Mouse (Mus musculus) intestine, embryonic 15.5 days (tissue): ENCODE measurements around the gene Elmod3. TPM values are rescaled to one million over a fixed set of nuclear protein-coding genes. Genes with fewer than 3 reads are reported as not detected.
"Not testable (repeated sequence)": the region's sequence is repeated elsewhere in the genome, so short reads cannot be mapped to it uniquely, and the experiment has no call there.

Experiments used
- ATAC-seq: fragments of 200-750 bp; cut with Nextera tagmentation; 2 replicates; pipeline ENCODE4 v1.8.0; 2017; ENCODE audit warnings: moderate TSS enrichment, moderate library complexity
- H3K27ac ChIP-seq: fragments of 300-500 bp; sonication (generic); 2 replicates; pipeline ENCODE4 v1.5.1; 2015; ENCODE audit warnings: mild to moderate bottlenecking, inconsistent platforms
- H3K27me3 ChIP-seq: fragments of 300-500 bp; sonication (generic); replicated peaks from 2 replicates; pipeline ENCODE4 v1.6.1; 2015; ENCODE audit warnings: inconsistent platforms
- H3K36me3 ChIP-seq: fragments of 300-500 bp; sonication (generic); 2 replicates; pipeline ENCODE4 v1.6.1; 2015; ENCODE audit warnings: inconsistent platforms
- H3K4me1 ChIP-seq: fragments of 300-500 bp; sonication (generic); replicated peaks from 2 replicates; pipeline ENCODE4 v1.6.1; 2015; ENCODE audit warnings: inconsistent platforms
- H3K4me2 ChIP-seq: fragments of 300-500 bp; sonication (generic); replicated peaks from 2 replicates; pipeline ENCODE4 v1.6.1; 2015; ENCODE audit warnings: mild to moderate bottlenecking, inconsistent platforms
- H3K4me3 ChIP-seq: fragments of 300-500 bp; sonication (generic); replicated peaks from 2 replicates; pipeline ENCODE4 v1.5.1; 2015; ENCODE audit warnings: inconsistent platforms
- H3K9ac ChIP-seq: fragments of 300-500 bp; sonication (generic); 2 replicates; pipeline ENCODE4 v1.6.1; 2015; ENCODE audit warnings: inconsistent platforms
- H3K9me3 ChIP-seq: fragments of 300-500 bp; sonication (generic); 2 replicates; pipeline ENCODE4 v1.6.1; 2016; ENCODE audit warnings: inconsistent platforms
- whole genome bisulfite sequencing: fragments of 180-500 bp; shearing (Covaris S2); methylation state at CpG from one replicate; pipeline ENCODE4 v1.1.7; 2015; 5-methylcytosine and 5-hydroxymethylcytosine counted together
- polyA plus RNA-seq: library from polyadenylated mRNA; unstranded; fragments of >200 nt; fragmentation: Nextera tagmentation; extraction: Ambion mirVana; gene quantifications from 2 replicates; pipeline ENCODE4 v1.2.1, GENCODE M21; 2015

Gene Elmod3
- polyA plus RNA-seq, 1 experiment from 2014 or later = 14.3 TPM

DNA sequence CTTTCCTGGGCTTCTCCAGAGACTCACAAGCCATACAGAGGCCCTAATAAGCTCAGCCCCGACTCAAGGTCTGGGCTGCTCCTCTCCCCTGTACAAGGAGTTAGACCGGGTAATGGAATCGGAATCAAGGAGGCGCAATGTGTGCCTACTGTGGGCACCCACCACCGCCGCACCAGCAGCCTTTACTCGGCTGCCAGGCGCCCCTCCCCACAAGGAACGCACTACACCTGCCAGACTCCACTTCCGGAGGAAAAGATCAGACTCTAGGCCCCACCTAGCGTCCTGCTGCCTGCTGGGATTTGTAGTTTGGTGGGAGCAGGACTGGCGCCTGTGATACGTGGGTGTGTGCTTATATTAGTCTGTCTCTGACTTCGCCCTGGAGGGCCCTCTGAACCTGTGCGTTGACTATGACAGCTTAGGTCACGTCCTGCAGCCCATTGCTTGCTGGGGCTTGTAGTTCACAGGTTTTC, 59.6 kb downstream of the Elmod3 start:
- peak; percentile 98 for ATAC-seq
- Histone ChIP-seq H3K27ac (peak overlapping the region; percentile 5; the same call in 1 of the 2 replicates), H3K4me1 (peaks cover 13% of the 10 kb centered on the region), H3K4me3 (peak overlapping the region; percentile 53), H3K27me3 (no peaks in the 10 kb centered on the region), H3K4me2 (peak overlapping the region; percentile 76), H3K9me3 (no peaks in the 10 kb centered on the region), H3K36me3 (no peaks in the 10 kb centered on the region), H3K9ac (peak overlapping the region; percentile 50)
- 0% methylated on average over 16 of the region's 16 CpGs for WGBS

DNA sequence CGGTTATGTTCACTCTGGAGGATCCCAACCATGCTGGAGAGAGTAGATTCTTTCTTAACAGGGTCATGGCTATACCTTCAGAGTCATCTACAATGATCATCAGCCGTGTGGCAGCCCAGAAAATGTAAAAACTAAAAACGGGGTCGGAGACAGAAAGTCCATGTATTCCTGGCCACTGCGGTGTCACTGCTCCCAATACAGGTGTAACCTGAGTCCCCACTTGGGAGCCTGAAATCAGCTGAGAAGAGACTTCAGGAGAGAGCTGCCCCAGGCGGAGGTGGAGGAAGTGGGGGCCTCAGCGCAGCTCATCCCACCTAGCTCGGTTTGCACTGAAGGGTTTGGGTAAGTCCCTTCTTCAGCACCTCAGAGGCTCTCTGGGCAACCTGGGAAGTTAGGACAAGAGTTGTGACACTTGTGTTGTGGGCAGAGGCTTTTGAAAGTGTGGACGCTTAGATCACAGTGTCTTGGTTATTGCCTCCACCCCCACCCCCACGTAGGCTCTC, 60.2 kb downstream of the Elmod3 start:
- Histone ChIP-seq H3K27me3 (no peaks in the 10 kb centered on the region), H3K4me2 (peak overlapping the region; percentile 76), H3K4me1 (peaks cover 13% of the 10 kb centered on the region), H3K9me3 (no peaks in the 10 kb centered on the region), H3K27ac (peak overlapping the region; percentile 5; the same call in 1 of the 2 replicates), H3K36me3 (no peaks in the 10 kb centered on the region), H3K9ac (0 out of 2 replicates have a peak overlapping the region, but pooled peaks have one; percentile 50), H3K4me3 (peak overlapping the region; percentile 53)
- ATAC-seq = no peak; the same call in 1 of the 2 replicates
- WGBS = 49% methylated on average over 10 of the region's 10 CpGs

DNA sequence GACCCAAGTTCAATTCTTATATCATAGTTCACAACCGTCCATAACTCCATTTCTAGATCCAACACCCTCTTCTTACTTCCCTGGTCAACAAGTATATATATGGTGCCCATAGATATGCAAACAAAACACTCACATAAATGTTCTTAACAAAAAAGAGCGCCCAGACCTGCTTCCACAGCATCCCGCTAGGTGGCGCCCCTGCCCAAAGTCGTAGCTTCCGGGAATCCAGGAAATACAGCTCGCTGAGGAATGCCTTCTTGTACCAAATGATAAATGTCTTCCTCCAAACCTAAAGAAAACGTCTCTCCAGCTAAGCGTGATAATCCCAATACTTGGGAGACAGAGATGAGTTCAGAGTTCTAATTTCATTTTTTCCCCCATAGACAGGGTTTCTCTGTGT, 63.0 kb downstream of the Elmod3 start:
- Histone ChIP-seq H3K36me3 (no peaks in the 10 kb centered on the region), H3K9me3 (no peaks in the 10 kb centered on the region), H3K27me3 (no peaks in the 10 kb centered on the region), H3K4me3 (no peak overlapping the region), H3K4me1 (peaks cover 13% of the 10 kb centered on the region), H3K27ac (no peak overlapping the region), H3K9ac (no peak overlapping the region), H3K4me2 (0 out of 2 replicates have a peak overlapping the region, but pooled peaks have one; percentile 10)
- no peak for ATAC-seq
- 2% methylated on average over 9 of the region's 9 CpGs for WGBS

DNA sequence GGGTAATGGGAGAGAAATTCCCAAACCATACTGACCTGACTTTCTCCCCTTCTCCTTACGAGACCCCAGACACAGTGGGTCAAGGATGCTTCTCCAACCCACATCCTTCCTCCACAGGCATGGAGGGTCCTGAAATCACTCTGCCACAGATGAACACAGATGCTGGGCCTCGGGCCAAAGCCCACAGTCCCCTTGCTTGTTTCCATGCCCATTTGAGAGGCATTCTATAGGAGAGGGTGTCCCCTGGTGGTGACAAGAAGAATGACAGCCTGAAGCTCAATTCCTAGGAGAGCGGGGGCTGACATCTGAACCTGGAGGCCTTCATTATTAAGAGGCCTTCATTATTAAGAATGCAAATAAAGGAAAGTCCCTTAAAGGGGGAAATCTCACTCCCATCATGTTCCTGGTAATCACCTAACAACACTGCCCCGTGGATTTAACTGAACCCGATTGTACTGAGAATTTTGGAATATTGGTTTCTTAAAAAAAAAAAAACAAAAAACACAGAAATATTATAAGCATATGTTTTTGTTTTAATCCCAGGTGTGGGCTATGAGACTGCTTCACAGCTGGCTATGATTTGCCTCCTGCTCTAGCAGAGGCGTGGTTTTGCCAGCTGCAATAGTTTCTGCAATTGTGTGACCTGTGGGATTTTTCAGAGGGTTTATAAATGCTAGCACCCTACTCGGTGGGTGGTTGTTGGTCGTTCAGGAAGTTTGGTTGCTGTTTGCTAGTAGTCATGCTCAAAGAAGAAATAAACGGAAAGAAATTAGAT, 64.0 kb downstream of the Elmod3 start:
- H3K4me1 ChIP-seq = peaks cover 13% of the 10 kb centered on the region
- H3K4me2 ChIP-seq = no peak overlapping the region
- H3K9me3 ChIP-seq = no peaks in the 10 kb centered on the region
- 40% methylated on average over 9 of the region's 9 CpGs for WGBS
- no peak overlapping the region for H3K4me3 ChIP-seq
- no peaks in the 10 kb centered on the region for H3K36me3 ChIP-seq
- no peak overlapping the region for H3K9ac ChIP-seq
- peak overlapping the region; percentile 51; the same call in 1 of the 2 replicates for H3K27ac ChIP-seq
- no peaks in the 10 kb centered on the region for H3K27me3 ChIP-seq
- peak; percentile 15; the same call in 1 of the 2 replicates for ATAC-seq

DNA sequence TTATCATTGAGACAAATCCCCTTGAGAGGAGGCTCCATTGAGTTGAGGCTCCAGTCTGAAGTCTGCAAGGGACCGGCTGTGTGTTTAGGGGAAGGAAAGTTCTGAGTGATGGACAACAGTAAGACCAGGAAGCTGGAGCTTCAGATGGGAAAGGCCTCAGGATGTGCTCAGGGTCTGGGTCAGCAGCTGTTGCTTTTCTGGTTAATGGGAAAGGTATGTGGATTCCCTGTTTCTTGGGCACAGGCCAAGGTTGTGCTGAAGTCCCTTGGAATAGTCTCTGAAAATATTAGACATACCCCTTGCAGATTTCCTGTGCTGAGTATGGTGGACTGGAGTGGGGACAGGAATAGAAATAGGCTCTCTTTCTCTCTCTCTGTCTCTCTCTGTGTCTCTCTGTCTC, 64.7 kb downstream of the Elmod3 start:
- not testable (repeated sequence) for H3K9me3 ChIP-seq, H3K4me3 ChIP-seq, H3K27me3 ChIP-seq, H3K36me3 ChIP-seq, H3K4me1 ChIP-seq, H3K4me2 ChIP-seq, H3K9ac ChIP-seq
- peak; percentile 46 for ATAC-seq
- H3K27ac ChIP-seq = peak overlapping the region; percentile 51; the same call in 1 of the 2 replicates
- 29% methylated on average over 1 of the region's 1 CpGs for WGBS

DNA sequence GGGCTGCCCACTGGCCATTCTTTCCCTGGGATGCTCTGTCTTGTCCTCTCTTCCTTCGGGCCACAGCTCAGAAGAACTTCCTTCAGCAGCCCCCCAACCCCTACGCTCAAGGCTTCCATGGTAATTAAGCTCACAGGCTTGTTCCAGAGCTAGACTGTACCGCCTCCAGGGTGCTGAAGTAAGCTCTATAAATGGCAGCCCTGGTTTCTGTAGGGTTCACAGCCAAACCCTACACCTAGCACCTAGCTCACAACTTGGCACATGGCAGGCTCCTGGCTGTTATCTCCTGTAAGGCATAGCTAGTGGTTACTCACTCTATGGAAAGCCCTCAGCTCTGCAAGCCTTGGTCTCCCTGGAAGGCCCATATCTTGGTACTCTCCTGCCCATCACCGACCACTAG, 65.6 kb downstream of the Elmod3 start:
- Histone ChIP-seq H3K4me3 (no peak overlapping the region), H3K4me1 (peaks cover 5% of the 10 kb centered on the region; the same call in 1 of the 2 replicates), H3K9me3 (no peaks in the 10 kb centered on the region), H3K27me3 (no peaks in the 10 kb centered on the region), H3K36me3 (no peaks in the 10 kb centered on the region), H3K27ac (no peak overlapping the region), H3K4me2 (no peak overlapping the region), H3K9ac (no peak overlapping the region)
- no peak for ATAC-seq
- WGBS = 80% methylated on average over 4 of the region's 4 CpGs

DNA sequence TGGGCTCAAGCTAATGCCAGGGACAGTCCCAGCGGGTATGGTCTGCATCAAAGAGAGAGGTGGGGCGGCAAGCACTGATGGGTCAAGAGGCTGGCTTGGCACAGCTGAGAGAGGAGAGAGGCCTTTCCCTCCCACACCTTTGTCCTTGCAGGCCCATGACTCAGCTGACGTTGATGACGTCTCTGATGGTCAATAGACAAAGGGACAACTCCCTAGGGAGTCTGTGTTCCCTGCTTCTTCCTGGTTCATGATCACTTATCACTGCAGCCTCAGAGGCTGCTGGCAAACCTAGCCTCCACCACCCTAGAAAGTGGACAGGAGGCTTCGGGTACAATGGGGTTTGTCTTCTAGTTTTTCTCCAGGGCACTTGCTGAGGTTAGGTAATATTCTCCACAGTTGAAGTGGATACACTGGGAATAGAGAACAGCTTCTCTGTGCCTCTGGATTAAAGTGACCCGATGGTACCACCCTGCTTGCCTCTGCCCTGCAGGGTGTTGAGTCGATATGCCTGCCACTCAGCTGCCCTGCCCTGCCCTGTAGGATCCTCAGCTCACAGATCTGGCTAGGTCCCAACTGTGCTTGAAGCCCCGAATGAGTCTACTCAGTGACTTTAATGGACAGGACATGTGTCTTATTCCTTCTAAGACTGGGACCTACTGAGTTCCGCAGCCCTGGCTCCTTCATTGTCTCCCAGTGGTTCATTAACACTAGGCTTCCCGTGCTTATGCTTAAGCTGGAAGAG, 69.6 kb downstream of the Elmod3 start:
- no peak overlapping the region for H3K27ac ChIP-seq
- no peaks in the 10 kb centered on the region for H3K27me3 ChIP-seq
- H3K4me1 ChIP-seq = no peaks in the 10 kb centered on the region
- peak; percentile 38; the same call in 1 of the 2 replicates for ATAC-seq
- H3K4me3 ChIP-seq = no peak overlapping the region
- no peak overlapping the region for H3K9ac ChIP-seq
- no peak overlapping the region for H3K4me2 ChIP-seq
- H3K36me3 ChIP-seq = no peaks in the 10 kb centered on the region
- no peaks in the 10 kb centered on the region for H3K9me3 ChIP-seq
- WGBS = 74% methylated on average over 10 of the region's 10 CpGs

DNA sequence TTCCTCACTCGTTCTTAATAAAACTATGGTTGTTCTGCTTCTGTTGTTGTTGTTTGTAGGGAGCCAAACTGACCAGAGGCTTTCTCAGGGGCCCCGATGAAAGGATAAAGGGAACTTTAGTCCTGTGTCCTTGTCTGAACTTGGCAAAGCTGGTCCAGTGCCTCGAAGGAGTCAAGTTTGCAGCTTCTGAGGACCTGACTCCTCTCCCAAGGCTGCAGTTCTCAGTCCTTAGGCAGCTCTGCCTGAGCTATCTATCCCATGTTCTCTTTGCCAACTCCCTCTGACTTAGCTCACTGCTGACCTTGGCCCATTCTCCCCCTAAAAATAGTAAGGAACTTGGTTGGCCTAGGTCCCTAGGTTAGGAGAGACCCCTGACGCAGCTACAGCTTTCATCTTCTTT, 71.1 kb downstream of the Elmod3 start:
- Histone ChIP-seq H3K4me2 (no peak overlapping the region), H3K4me3 (no peak overlapping the region), H3K27me3 (no peaks in the 10 kb centered on the region), H3K9ac (no peak overlapping the region), H3K27ac (no peak overlapping the region), H3K36me3 (no peaks in the 10 kb centered on the region), H3K9me3 (no peaks in the 10 kb centered on the region), H3K4me1 (no peaks in the 10 kb centered on the region)
- ATAC-seq = no peak
- 86% methylated on average over 4 of the region's 4 CpGs for WGBS

DNA sequence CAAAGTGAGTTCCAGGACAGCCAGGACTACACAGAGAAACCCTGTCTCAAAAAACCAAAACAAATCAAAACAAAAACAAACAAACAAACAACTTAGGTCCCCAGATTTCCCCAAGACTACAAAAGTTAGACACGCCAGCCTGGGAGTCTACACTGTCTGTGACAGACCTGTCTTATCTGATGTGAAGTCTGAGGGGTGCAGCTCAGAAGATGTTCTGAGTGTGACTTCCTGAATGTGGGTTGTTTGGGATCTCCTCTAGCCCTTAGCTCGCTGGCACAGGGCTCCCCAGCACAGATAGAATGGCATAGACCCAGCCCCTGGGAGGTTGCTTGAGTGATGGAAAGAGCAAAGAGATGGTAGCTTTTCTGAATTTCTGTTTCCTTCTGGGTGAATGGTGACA, 74.1 kb downstream of the Elmod3 start:
- 81% methylated on average over 2 of the region's 2 CpGs for WGBS
- no peak overlapping the region for H3K9ac ChIP-seq
- H3K4me2 ChIP-seq = no peak overlapping the region
- H3K36me3 ChIP-seq = no peaks in the 10 kb centered on the region
- no peaks in the 10 kb centered on the region for H3K27me3 ChIP-seq
- H3K27ac ChIP-seq = no peak overlapping the region
- H3K4me1 ChIP-seq = peaks cover 11% of the 10 kb centered on the region
- no peaks in the 10 kb centered on the region for H3K9me3 ChIP-seq
- no peak for ATAC-seq
- no peak overlapping the region for H3K4me3 ChIP-seq

DNA sequence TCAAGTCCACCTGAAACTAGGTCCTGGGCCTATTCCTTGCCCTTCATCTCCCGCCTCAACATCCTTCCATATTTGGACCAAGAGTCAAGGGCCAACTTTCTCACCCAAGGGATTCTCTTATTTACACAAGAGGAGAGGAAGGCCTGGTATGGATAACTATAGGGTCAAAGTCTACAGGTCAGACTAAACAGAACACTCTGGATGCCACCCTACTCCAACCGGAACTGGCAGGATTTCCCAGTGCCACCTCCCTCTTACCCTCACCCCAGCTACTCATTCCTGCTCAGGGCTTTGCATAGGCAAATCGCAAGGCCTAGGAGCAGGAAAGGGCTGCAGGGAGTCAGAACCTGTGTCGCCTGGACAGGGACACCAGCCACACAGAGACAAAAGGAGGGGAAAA, 75.0 kb downstream of the Elmod3 start:
- Histone ChIP-seq H3K4me1 (peaks cover 12% of the 10 kb centered on the region), H3K27me3 (no peaks in the 10 kb centered on the region), H3K9ac (no peak overlapping the region), H3K36me3 (no peaks in the 10 kb centered on the region), H3K27ac (no peak overlapping the region), H3K4me3 (no peak overlapping the region), H3K4me2 (no peak overlapping the region), H3K9me3 (no peaks in the 10 kb centered on the region)
- 71% methylated on average over 4 of the region's 4 CpGs for WGBS
- peak; percentile 31; the same call in 1 of the 2 replicates for ATAC-seq

DNA sequence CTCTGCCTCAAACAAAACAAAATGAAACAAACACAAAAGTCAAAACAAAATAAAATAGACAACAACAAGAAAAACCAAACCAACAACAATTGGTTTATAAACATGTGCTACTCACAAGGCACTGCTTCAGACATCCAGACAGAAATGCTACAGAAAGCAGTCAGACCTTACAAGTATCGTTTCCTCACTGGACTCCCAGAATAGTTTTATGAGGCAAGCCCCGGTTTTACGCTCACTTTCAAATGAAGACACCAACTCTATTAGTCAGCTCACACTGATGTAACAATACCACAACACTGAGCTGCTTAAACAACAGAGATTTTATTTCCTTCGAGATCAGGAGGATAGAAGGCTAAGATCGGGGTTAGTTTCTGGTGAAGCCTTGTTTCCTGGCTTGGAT, 75.9 kb downstream of the Elmod3 start:
- H3K27me3 ChIP-seq = no peaks in the 10 kb centered on the region
- ATAC-seq = no peak
- H3K27ac ChIP-seq = no peak overlapping the region
- H3K36me3 ChIP-seq = no peaks in the 10 kb centered on the region
- 70% methylated on average over 5 of the region's 5 CpGs for WGBS
- no peak overlapping the region for H3K9ac ChIP-seq
- no peak overlapping the region for H3K4me2 ChIP-seq
- no peaks in the 10 kb centered on the region for H3K9me3 ChIP-seq
- peaks cover 12% of the 10 kb centered on the region for H3K4me1 ChIP-seq
- no peak overlapping the region for H3K4me3 ChIP-seq

DNA sequence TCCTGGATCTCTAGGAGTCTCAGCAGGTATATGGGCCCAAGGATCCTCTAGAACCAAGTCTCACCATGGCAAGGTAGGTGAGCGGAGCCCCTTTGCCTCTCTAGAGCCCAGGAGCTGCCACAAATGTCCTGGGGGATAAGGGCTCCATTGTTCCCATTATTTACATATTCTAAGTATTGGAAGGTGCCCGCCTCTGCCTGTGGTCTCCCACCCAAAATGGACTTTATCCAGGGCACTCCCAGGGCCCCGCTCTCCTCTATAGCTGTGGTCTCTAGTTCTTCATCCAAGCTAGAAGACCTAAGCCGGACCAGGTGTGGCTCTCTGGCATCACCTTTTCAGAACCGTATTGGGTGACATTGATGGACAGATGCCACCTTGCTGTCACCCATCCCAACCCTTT, 76.6 kb downstream of the Elmod3 start, which contains the start of gene Sh2d6:
Sh2d6 (minus strand) TSS at position 101 of the 400 bp plus-strand sequence.
- Histone ChIP-seq H3K27me3 (no peaks in the 10 kb centered on the region), H3K9ac (no peak within 1 kb of the TSS), H3K36me3 (no peaks in the 10 kb centered on the region), H3K27ac (no peak within 1 kb of the TSS), H3K4me2 (no peak within 1 kb of the TSS), H3K4me3 (no peak within 1 kb of the TSS), H3K9me3 (no peaks in the 10 kb centered on the region), H3K4me1 (peaks cover 12% of the 10 kb centered on the region)
- WGBS = 79% methylated on average over 5 of the region's 5 CpGs
- ATAC-seq = no peak
